Mouse (Mus musculus) megakaryocyte-erythroid progenitor cell, adult 5 weeks (primary cell): Measurements from ENCODE around the gene Psmd14. TPM values are rescaled to one million over a fixed set of nuclear protein-coding genes. Genes with fewer than 3 reads are reported as not detected.

Experiments used
- polyA plus RNA-seq: library from polyadenylated mRNA; stranded (reverse); fragments of >175 nt; gene quantifications from 2 replicates; pipeline ENCODE4 v1.2.3, GENCODE M21; 2012

Gene Psmd14
- polyA plus RNA-seq, result 7.9 and 8.3 TPM in 2 replicates

DNA sequence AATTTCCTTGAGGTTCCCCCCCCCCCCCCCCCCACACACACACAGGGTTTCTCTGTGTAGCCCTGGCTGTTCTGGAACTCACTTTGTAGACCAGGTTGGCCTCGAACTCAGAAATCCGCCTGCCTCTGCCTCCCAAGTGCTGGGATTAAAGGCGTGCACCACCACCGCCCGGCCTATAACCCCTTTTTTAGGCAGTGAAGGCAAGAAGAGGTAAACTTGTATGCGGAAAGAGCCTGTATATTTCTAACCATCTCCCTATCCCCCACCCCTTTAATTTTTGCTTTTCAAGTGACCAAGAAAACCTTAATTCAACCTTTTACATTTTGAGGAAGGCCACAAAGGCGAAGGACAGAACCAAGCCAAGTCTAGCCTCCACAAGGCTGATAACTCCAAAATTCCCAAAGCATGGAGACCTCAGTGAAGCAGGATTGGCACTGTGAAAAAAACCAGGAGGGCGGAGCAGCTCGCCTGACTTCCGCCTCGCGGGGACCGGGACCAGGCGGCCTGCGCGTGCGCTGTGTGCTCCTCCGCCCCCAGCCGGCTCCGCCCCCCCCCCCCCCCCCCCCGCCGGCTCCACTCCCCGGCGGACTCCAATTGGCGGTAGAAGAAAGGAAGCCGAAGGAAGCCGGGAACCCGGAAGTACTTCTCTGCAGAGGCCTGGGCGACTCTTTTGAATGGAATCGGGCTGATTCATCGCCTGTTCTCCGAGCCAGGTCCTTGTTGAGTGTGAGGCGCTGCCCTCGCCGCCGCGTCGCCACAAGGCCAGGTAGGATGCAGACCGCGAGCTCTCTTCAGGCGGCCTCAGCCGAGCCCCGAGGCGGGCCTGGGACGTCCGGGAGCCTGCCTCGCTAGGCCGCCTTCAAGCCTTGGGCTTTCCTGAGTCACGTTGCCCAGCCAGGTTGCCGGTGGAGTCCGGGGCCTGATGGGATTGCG is at the start of gene Psmd14:
Gene Psmd14, plus strand, starts transcription at position 587 of the 933 bp plus-strand sequence.

DNA sequence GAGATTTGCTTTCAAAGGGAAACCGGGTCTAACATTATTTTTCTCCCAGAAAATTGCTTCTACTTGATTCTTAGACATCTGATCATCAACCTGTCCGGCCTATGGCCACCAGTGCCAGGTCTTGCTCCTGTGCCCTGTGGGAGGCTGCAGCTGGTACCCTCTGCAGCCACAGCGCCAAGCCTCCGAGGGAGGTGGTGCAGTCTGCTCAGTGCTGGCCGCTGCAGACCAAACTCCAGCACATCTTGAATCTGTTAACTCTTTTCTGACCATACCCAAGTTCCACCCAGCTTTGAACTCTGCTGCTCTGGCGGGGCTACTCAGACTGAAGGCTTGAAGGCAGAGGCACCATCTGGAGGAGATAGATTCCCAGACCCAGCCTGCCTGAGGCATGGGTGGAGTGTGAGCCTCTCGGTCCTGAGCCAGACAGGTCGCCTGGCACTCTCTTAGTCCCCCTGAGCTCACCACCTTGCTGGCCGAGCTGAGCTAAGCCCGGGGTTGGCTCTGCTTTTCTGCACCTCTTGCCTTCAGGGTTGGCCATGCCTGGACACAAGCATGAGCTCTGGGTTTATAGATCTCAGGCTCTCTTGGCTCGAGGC is 91.3 kb downstream of the Psmd14 start, which contains the start of gene Tbr1:
Gene Tbr1, plus strand, starts transcription at position 275 of the 596 bp plus-strand sequence.

Other genes with a start within 250 kb of the Psmd14 start
- 5.4 and 6.0 TPM in 2 replicates for gene Tank, start 133.1 kb upstream of the Psmd14 start, polyA plus RNA-seq
- gene Tbr1, start 91.2 kb downstream of the Psmd14 start, polyA plus RNA-seq, result 0.18 and 0.38 TPM in 2 replicates